Mouse (Mus musculus): ENCODE measurements around the gene Ncdn. TPM values are rescaled to one million over a fixed set of nuclear protein-coding genes. Genes with fewer than 3 reads are reported as not detected.
A peak's percentile ranks its signal among the peaks of the same experiment; 100 is the strongest.

The Ncdn gene
- polyA plus RNA-seq (2014; fragmentation: Nextera tagmentation; extraction: Ambion mirVana) = 29.0 and 29.8 TPM in 2 replicates

- Histone ChIP-seq H3K4me1 (replicated peaks; ENCODE audit: control insufficient read depth, insufficient read depth, low read length) (peaks cover 27% of the 10 kb centered on the region), H3K9ac (ENCODE audit: low read length) (peak within 1 kb of the TSS; percentile 79), H3K4me2 (ENCODE audit: low read length) (peak within 1 kb of the TSS; percentile 78), H3K4me3 (ENCODE audit: low read depth, low read length) (peak within 1 kb of the TSS; percentile 93), H3K9me3 (ENCODE audit: control insufficient read depth, low read length) (no peaks in the 10 kb centered on the region), H3K36me3 (ENCODE audit: control insufficient read depth, insufficient read depth, low read length) (peaks cover 26% of the 10 kb centered on the region), H3K27me3 (replicated peaks; ENCODE audit: control insufficient read depth, insufficient read depth, low read length) (no peaks in the 10 kb centered on the region), H3K27ac (ENCODE audit: low read depth) (peak within 1 kb of the TSS; percentile 94)
- ATAC-seq (replicated peaks; ENCODE audit: low FRiP score, low TSS enrichment, low read depth) (peak; percentile 99), DNase-seq (ENCODE audit: low spot score) (peak; percentile 96)
- under 1% methylated on average over 70 of the region's 71 CpGs for WGBS
These were observed at the start of gene Ncdn, which contains the start of gene AU040320 for GRCm38 (mm10) chr4:126753268-126754230. Ncdn (minus strand) TSS chr4:126753438. AU040320 (plus strand) TSS chr4:126753544.

- no peaks in the 10 kb centered on the region for H3K27me3 ChIP-seq (replicated peaks; ENCODE audit: control insufficient read depth, insufficient read depth, low read length)
- H3K4me1 ChIP-seq (replicated peaks; ENCODE audit: control insufficient read depth, insufficient read depth, low read length) = no peaks in the 10 kb centered on the region
- no peak overlapping the region for H3K4me3 ChIP-seq (ENCODE audit: low read depth, low read length)
- no peak overlapping the region for H3K9ac ChIP-seq (ENCODE audit: low read length)
- no peak overlapping the region for H3K4me2 ChIP-seq (ENCODE audit: low read length)
- DNase-seq (ENCODE audit: low spot score) (no peak), ATAC-seq (replicated peaks; ENCODE audit: low FRiP score, low TSS enrichment, low read depth) (no peak)
- WGBS = 89% methylated on average over 8 of the region's 8 CpGs
- no peak overlapping the region for H3K27ac ChIP-seq (ENCODE audit: low read depth)
- no peaks in the 10 kb centered on the region for H3K9me3 ChIP-seq (ENCODE audit: control insufficient read depth, low read length)
- H3K36me3 ChIP-seq (ENCODE audit: control insufficient read depth, insufficient read depth, low read length) = no peaks in the 10 kb centered on the region
These were observed 48.9 kb upstream of the Ncdn start for GRCm38 (mm10) chr4:126802174-126802573.

GRCm38 (mm10) chr4:126792341-126793102 lies 39.3 kb upstream of the Ncdn start:
- Histone ChIP-seq H3K27me3 (replicated peaks; ENCODE audit: control insufficient read depth, insufficient read depth, low read length) (no peaks in the 10 kb centered on the region), H3K4me3 (ENCODE audit: low read depth, low read length) (no peak overlapping the region), H3K9ac (ENCODE audit: low read length) (no peak overlapping the region), H3K4me2 (ENCODE audit: low read length) (no peak overlapping the region), H3K27ac (ENCODE audit: low read depth) (no peak overlapping the region), H3K4me1 (replicated peaks; ENCODE audit: control insufficient read depth, insufficient read depth, low read length) (no peaks in the 10 kb centered on the region), H3K9me3 (ENCODE audit: control insufficient read depth, low read length) (no peaks in the 10 kb centered on the region), H3K36me3 (ENCODE audit: control insufficient read depth, insufficient read depth, low read length) (peaks cover 23% of the 10 kb centered on the region)
- DNase-seq (ENCODE audit: low spot score) (no peak), ATAC-seq (replicated peaks; ENCODE audit: low FRiP score, low TSS enrichment, low read depth) (no peak)
- whole genome bisulfite sequencing = 91% methylated on average over 7 of the region's 7 CpGs

- no peak for ATAC-seq (replicated peaks; ENCODE audit: low FRiP score, low TSS enrichment, low read depth)
- 72% methylated on average over 8 of the region's 8 CpGs for WGBS
- no peak overlapping the region for H3K4me2 ChIP-seq (ENCODE audit: low read length)
- no peak overlapping the region for H3K4me3 ChIP-seq (ENCODE audit: low read depth, low read length)
- H3K27ac ChIP-seq (ENCODE audit: low read depth) = no peak overlapping the region
- H3K36me3 ChIP-seq (ENCODE audit: control insufficient read depth, insufficient read depth, low read length) = no peaks in the 10 kb centered on the region
- H3K27me3 ChIP-seq (replicated peaks; ENCODE audit: control insufficient read depth, insufficient read depth, low read length) = no peaks in the 10 kb centered on the region
- no peaks in the 10 kb centered on the region for H3K9me3 ChIP-seq (ENCODE audit: control insufficient read depth, low read length)
- H3K9ac ChIP-seq (ENCODE audit: low read length) = no peak overlapping the region
- DNase-seq (ENCODE audit: low spot score) = peak; percentile 43
- H3K4me1 ChIP-seq (replicated peaks; ENCODE audit: control insufficient read depth, insufficient read depth, low read length) = no peaks in the 10 kb centered on the region
These were observed 29.8 kb upstream of the Ncdn start for GRCm38 (mm10) chr4:126782996-126783395.

- H3K9me3 ChIP-seq (ENCODE audit: control insufficient read depth, low read length) = no peaks in the 10 kb centered on the region
- no peak for ATAC-seq (replicated peaks; ENCODE audit: low FRiP score, low TSS enrichment, low read depth)
- peak; percentile 23 for DNase-seq (ENCODE audit: low spot score)
- no peak overlapping the region for H3K4me3 ChIP-seq (ENCODE audit: low read depth, low read length)
- H3K27me3 ChIP-seq (replicated peaks; ENCODE audit: control insufficient read depth, insufficient read depth, low read length) = no peaks in the 10 kb centered on the region
- WGBS = 91% methylated on average over 8 of the region's 8 CpGs
- no peak overlapping the region for H3K27ac ChIP-seq (ENCODE audit: low read depth)
- no peak overlapping the region for H3K4me2 ChIP-seq (ENCODE audit: low read length)
- no peak overlapping the region for H3K9ac ChIP-seq (ENCODE audit: low read length)
- H3K36me3 ChIP-seq (ENCODE audit: control insufficient read depth, insufficient read depth, low read length) = no peaks in the 10 kb centered on the region
- H3K4me1 ChIP-seq (replicated peaks; ENCODE audit: control insufficient read depth, insufficient read depth, low read length) = no peaks in the 10 kb centered on the region
These were observed 29.3 kb upstream of the Ncdn start for GRCm38 (mm10) chr4:126782512-126782911.

- DNase-seq (ENCODE audit: low spot score) = no peak
- Histone ChIP-seq H3K4me3 (ENCODE audit: low read depth, low read length) (no peak overlapping the region), H3K27me3 (replicated peaks; ENCODE audit: control insufficient read depth, insufficient read depth, low read length) (no peaks in the 10 kb centered on the region), H3K4me2 (ENCODE audit: low read length) (no peak overlapping the region), H3K4me1 (replicated peaks; ENCODE audit: control insufficient read depth, insufficient read depth, low read length) (no peaks in the 10 kb centered on the region), H3K36me3 (ENCODE audit: control insufficient read depth, insufficient read depth, low read length) (no peaks in the 10 kb centered on the region), H3K9me3 (ENCODE audit: control insufficient read depth, low read length) (no peaks in the 10 kb centered on the region), H3K27ac (ENCODE audit: low read depth) (no peak overlapping the region), H3K9ac (ENCODE audit: low read length) (no peak overlapping the region)
- no peak for ATAC-seq (replicated peaks; ENCODE audit: low FRiP score, low TSS enrichment, low read depth)
- WGBS = 77% methylated on average over 3 of the region's 3 CpGs
These were observed 28.6 kb upstream of the Ncdn start for GRCm38 (mm10) chr4:126781871-126782270.

GRCm38 (mm10) chr4:126779826-126780775 lies 26.9 kb upstream of the Ncdn start:
- H3K27ac ChIP-seq (ENCODE audit: low read depth) = no peak overlapping the region
- H3K4me2 ChIP-seq (ENCODE audit: low read length) = no peak overlapping the region
- ATAC-seq (replicated peaks; ENCODE audit: low FRiP score, low TSS enrichment, low read depth) (no peak), DNase-seq (ENCODE audit: low spot score) (peak; percentile 33)
- no peak overlapping the region for H3K4me3 ChIP-seq (ENCODE audit: low read depth, low read length)
- no peaks in the 10 kb centered on the region for H3K9me3 ChIP-seq (ENCODE audit: control insufficient read depth, low read length)
- no peaks in the 10 kb centered on the region for H3K36me3 ChIP-seq (ENCODE audit: control insufficient read depth, insufficient read depth, low read length)
- H3K27me3 ChIP-seq (replicated peaks; ENCODE audit: control insufficient read depth, insufficient read depth, low read length) = no peaks in the 10 kb centered on the region
- 73% methylated on average over 12 of the region's 12 CpGs for WGBS
- H3K9ac ChIP-seq (ENCODE audit: low read length) = no peak overlapping the region
- H3K4me1 ChIP-seq (replicated peaks; ENCODE audit: control insufficient read depth, insufficient read depth, low read length) = no peaks in the 10 kb centered on the region

- DNase-seq (ENCODE audit: low spot score) (peak; percentile 44), ATAC-seq (replicated peaks; ENCODE audit: low FRiP score, low TSS enrichment, low read depth) (no peak)
- Histone ChIP-seq H3K27me3 (replicated peaks; ENCODE audit: control insufficient read depth, insufficient read depth, low read length) (no peaks in the 10 kb centered on the region), H3K27ac (ENCODE audit: low read depth) (no peak overlapping the region), H3K9me3 (ENCODE audit: control insufficient read depth, low read length) (no peaks in the 10 kb centered on the region), H3K9ac (ENCODE audit: low read length) (no peak overlapping the region), H3K4me2 (ENCODE audit: low read length) (no peak overlapping the region), H3K36me3 (ENCODE audit: control insufficient read depth, insufficient read depth, low read length) (no peaks in the 10 kb centered on the region), H3K4me1 (replicated peaks; ENCODE audit: control insufficient read depth, insufficient read depth, low read length) (no peaks in the 10 kb centered on the region), H3K4me3 (ENCODE audit: low read depth, low read length) (no peak overlapping the region)
- 50% methylated on average over 8 of the region's 8 CpGs for WGBS
These were observed 25.9 kb upstream of the Ncdn start for GRCm38 (mm10) chr4:126779148-126779581.

All from intestine, embryonic 14.5 days (tissue).